Mouse (Mus musculus) neural tube, embryonic 14.5 days (tissue): ENCODE results near the gene Noct. TPM values are rescaled to one million over a fixed set of nuclear protein-coding genes. Genes with fewer than 3 reads are reported as not detected.

Experiments used
- ATAC-seq: fragments of 200-750 bp; cut with Nextera tagmentation; 2 replicates; pipeline ENCODE4 v1.8.0; 2017; ENCODE audit warnings: low read depth, mild to moderate bottlenecking, moderate TSS enrichment, moderate library complexity
- H3K27ac ChIP-seq: fragments of 300-500 bp; sonication (generic); 2 replicates; pipeline ENCODE4 v1.5.1; 2014; ENCODE audit warnings: low read depth, mild to moderate bottlenecking, control low read depth, low read length, moderate library complexity, mixed read lengths
- H3K27me3 ChIP-seq: fragments of 300-500 bp; sonication (generic); 2 replicates; pipeline ENCODE4 v1.6.1; 2014; ENCODE audit warnings: low read length; ENCODE audit not compliant: control insufficient read depth, insufficient read depth
- H3K36me3 ChIP-seq: fragments of 300-500 bp; sonication (generic); 2 replicates; pipeline ENCODE4 v1.6.1; 2014; ENCODE audit warnings: low read length, mixed read lengths; ENCODE audit not compliant: control insufficient read depth, insufficient read depth
- H3K4me1 ChIP-seq: fragments of 300-500 bp; sonication (generic); 2 replicates; pipeline ENCODE4 v1.6.1; 2014; ENCODE audit warnings: low read length; ENCODE audit not compliant: control insufficient read depth, insufficient read depth
- H3K4me2 ChIP-seq: fragments of 300-500 bp; sonication (generic); 2 replicates; pipeline ENCODE4 v1.6.1; 2014; ENCODE audit warnings: mild to moderate bottlenecking, low read depth, low read length, control low read depth
- H3K4me3 ChIP-seq: fragments of 300-500 bp; sonication (generic); 2 replicates; pipeline ENCODE4 v1.5.1; 2014; ENCODE audit warnings: low read depth, low read length, control low read depth, mixed read lengths
- H3K9ac ChIP-seq: fragments of 300-500 bp; sonication (generic); replicated peaks from 2 replicates; pipeline ENCODE4 v1.6.1; 2014; ENCODE audit warnings: low read depth, mild to moderate bottlenecking, control low read depth, low read length, mixed read lengths
- H3K9me3 ChIP-seq: fragments of 300-500 bp; sonication (generic); 2 replicates; pipeline ENCODE4 v1.6.1; 2016; ENCODE audit warnings: low read length; ENCODE audit not compliant: control insufficient read depth
- WGBS: fragments of 180-500 bp; shearing (Covaris S2); extraction: QIAGEN DNeasy Blood & Tissue Kit; methylation state at CpG from one replicate; pipeline ENCODE4 v1.1.7; 2014; 5-methylcytosine and 5-hydroxymethylcytosine counted together
- polyA plus RNA-seq: library from polyadenylated mRNA; unstranded; fragments of >200 nt; fragmentation: Nextera tagmentation; extraction: Ambion mirVana; gene quantifications from 2 replicates; pipeline ENCODE4 v1.2.1, GENCODE M21; 2014

Gene Noct
- polyA plus RNA-seq, 1 experiment from 2014 or later = 42.4 TPM

DNA sequence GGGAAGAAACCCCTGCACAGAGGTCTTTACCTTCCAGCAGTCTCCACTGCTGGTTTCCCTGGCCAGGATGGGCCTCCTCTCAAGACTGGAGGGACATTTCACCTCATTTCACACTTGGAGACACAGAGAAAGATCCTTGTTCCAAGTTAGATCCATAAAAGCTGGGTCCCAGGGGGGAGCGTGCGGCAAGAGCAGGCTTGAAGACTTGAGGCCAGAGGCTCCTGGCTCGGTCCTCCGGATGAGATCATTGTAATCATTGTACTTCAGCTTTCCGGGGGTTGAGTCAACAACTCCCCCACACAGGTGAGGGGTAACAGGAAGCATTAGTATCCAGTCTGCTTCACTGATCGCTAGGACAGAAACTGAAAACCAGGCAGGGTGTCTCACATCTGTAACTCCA, 30.2 kb upstream of the Noct start:
- WGBS = 68% methylated on average over 6 of the region's 6 CpGs
- Histone ChIP-seq H3K27me3 (no peaks in the 10 kb centered on the region), H3K4me2 (no peak overlapping the region), H3K9me3 (no peaks in the 10 kb centered on the region), H3K27ac (no peak overlapping the region), H3K4me1 (no peaks in the 10 kb centered on the region), H3K36me3 (no peaks in the 10 kb centered on the region), H3K4me3 (no peak overlapping the region), H3K9ac (no peak overlapping the region)
- ATAC-seq = no peak

DNA sequence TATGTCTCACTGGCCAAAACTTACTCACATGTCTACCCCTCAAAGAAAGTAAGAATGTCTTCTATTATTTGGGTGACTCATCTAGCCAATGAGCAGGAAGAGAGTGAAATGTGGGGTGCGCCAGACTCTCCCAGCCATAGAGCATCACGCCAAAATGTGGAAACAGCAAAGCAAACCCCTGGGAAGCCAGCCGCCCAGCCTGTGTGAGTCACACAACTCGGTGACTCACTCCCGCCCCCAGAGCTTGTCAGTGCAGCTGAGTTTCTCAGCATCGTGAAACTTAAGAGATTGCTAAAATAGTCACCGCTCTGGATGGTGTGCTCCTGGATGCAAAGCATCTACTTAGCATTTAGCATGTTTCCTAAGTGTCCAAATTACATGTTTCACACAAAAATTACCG, 28.9 kb upstream of the Noct start:
- H3K9me3 ChIP-seq = no peaks in the 10 kb centered on the region
- H3K4me2 ChIP-seq = no peak overlapping the region
- no peak overlapping the region for H3K27ac ChIP-seq
- ATAC-seq = peak; percentile 28; the same call in 1 of the 2 replicates
- WGBS = 58% methylated on average over 8 of the region's 8 CpGs
- no peaks in the 10 kb centered on the region for H3K4me1 ChIP-seq
- H3K36me3 ChIP-seq = no peaks in the 10 kb centered on the region
- no peak overlapping the region for H3K4me3 ChIP-seq
- no peak overlapping the region for H3K9ac ChIP-seq
- no peaks in the 10 kb centered on the region for H3K27me3 ChIP-seq

DNA sequence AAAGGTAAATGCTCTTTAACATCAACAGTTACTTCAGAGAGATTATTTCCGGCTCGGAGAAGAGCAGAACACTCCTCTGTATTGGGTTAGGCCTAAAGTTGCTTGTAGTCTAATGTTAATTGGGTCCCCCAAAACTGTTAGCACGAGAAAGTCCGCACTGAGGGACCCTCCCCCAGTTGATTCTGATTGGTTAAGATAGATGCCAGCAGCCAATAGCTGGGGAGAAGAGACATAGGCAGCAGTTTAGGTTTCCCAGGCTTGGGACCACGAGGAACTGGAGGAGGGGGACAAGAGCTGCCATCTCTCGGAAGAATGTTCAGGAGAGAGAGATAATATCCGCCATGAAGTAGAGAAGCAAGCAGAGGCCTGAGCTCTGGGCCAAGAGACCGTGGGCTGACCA, 28.5 kb upstream of the Noct start:
- 39% methylated on average over 8 of the region's 8 CpGs for whole genome bisulfite sequencing
- Histone ChIP-seq H3K4me1 (no peaks in the 10 kb centered on the region), H3K9me3 (no peaks in the 10 kb centered on the region), H3K36me3 (no peaks in the 10 kb centered on the region), H3K27me3 (no peaks in the 10 kb centered on the region), H3K27ac (no peak overlapping the region), H3K4me3 (no peak overlapping the region), H3K4me2 (no peak overlapping the region), H3K9ac (no peak overlapping the region)
- peak; percentile 41; the same call in 1 of the 2 replicates for ATAC-seq

- 86% methylated on average over 3 of the region's 3 CpGs for WGBS
- Histone ChIP-seq H3K4me3 (no peak overlapping the region), H3K27ac (no peak overlapping the region)
Observed at GRCm38 (mm10) chr3:51196724-51197111, 27.5 kb upstream of the Noct start.

GRCm38 (mm10) chr3:51197112-51197731, 27.0 kb upstream of the Noct start:
- no peak overlapping the region for H3K27ac ChIP-seq
- H3K9me3 ChIP-seq = no peaks in the 10 kb centered on the region
- no peak for ATAC-seq
- H3K27me3 ChIP-seq = no peaks in the 10 kb centered on the region
- H3K36me3 ChIP-seq = no peaks in the 10 kb centered on the region
- 73% methylated on average over 9 of the region's 9 CpGs for WGBS
- H3K9ac ChIP-seq = no peak overlapping the region
- no peak overlapping the region for H3K4me2 ChIP-seq
- H3K4me3 ChIP-seq = no peak overlapping the region
- H3K4me1 ChIP-seq = no peaks in the 10 kb centered on the region

More at GRCm38 (mm10) chr3:51196724-51197111, 27.5 kb upstream of the Noct start:
- H3K27me3 ChIP-seq = no peaks in the 10 kb centered on the region
- no peaks in the 10 kb centered on the region for H3K9me3 ChIP-seq
- H3K4me2 ChIP-seq = no peak overlapping the region
- no peaks in the 10 kb centered on the region for H3K4me1 ChIP-seq
- no peak overlapping the region for H3K9ac ChIP-seq
- no peaks in the 10 kb centered on the region for H3K36me3 ChIP-seq
- no peak for ATAC-seq

GRCm38 (mm10) chr3:51198291-51198690, 26.0 kb upstream of the Noct start:
- no peaks in the 10 kb centered on the region for H3K36me3 ChIP-seq
- no peak overlapping the region for H3K4me2 ChIP-seq
- ATAC-seq = no peak
- WGBS = 71% methylated on average over 1 of the region's 1 CpGs
- H3K27ac ChIP-seq = no peak overlapping the region
- no peak overlapping the region for H3K9ac ChIP-seq
- H3K9me3 ChIP-seq = no peaks in the 10 kb centered on the region
- no peaks in the 10 kb centered on the region for H3K4me1 ChIP-seq
- no peaks in the 10 kb centered on the region for H3K27me3 ChIP-seq
- no peak overlapping the region for H3K4me3 ChIP-seq

DNA sequence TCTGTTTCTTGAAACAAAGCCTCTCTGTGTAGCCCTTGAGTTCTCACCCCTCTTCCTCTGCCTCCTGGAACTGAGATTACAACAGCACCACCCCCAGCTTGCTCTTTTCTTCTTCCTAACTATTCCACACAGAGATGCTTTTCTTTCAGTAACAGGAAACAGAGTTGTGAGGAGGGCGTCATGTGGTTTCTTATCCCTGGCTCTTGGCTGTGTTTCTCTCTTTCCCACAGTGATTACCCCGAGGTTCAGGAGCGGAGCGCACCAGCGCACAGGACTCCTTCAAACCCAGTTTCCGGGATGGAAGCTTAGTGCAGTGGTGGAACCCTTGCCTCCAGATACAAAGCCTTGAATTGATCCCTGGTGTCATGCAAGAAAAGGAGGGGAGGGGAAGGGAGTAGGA, 25.1 kb upstream of the Noct start:
- WGBS = 85% methylated on average over 6 of the region's 6 CpGs
- H3K9ac ChIP-seq = no peak overlapping the region
- H3K27ac ChIP-seq = no peak overlapping the region
- no peak overlapping the region for H3K4me3 ChIP-seq
- no peak overlapping the region for H3K4me2 ChIP-seq
- ATAC-seq = no peak
- no peaks in the 10 kb centered on the region for H3K9me3 ChIP-seq
- no peaks in the 10 kb centered on the region for H3K4me1 ChIP-seq
- no peaks in the 10 kb centered on the region for H3K36me3 ChIP-seq
- H3K27me3 ChIP-seq = no peaks in the 10 kb centered on the region

GRCm38 (mm10) chr3:51200311-51200710, 23.9 kb upstream of the Noct start:
- Histone ChIP-seq H3K27ac (no peak overlapping the region), H3K36me3 (no peaks in the 10 kb centered on the region), H3K4me2 (no peak overlapping the region), H3K4me1 (no peaks in the 10 kb centered on the region), H3K9ac (no peak overlapping the region), H3K9me3 (no peaks in the 10 kb centered on the region), H3K27me3 (no peaks in the 10 kb centered on the region), H3K4me3 (no peak overlapping the region)
- WGBS = 94% methylated on average over 4 of the region's 4 CpGs
- ATAC-seq = no peak

DNA sequence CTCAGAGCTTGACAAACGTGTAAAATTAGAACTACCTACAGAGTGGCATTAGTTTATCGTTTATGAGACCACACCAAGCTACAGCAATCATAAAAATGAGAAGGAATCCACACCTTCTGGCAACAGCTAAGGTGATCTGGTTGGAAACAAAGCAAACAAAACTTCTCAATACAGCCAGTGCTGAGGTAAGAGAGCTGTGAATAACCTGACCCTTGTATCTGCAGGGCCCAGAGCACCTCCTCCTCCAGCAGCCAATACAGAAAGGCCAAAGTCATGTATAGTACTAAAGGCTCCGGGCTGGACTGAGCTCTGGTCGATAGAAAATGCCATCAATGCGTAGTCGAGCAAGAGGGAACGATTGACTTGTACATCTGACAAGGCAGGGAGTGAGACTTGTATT, 23.4 kb upstream of the Noct start:
- no peaks in the 10 kb centered on the region for H3K27me3 ChIP-seq
- H3K27ac ChIP-seq = no peak overlapping the region
- WGBS = 92% methylated on average over 7 of the region's 7 CpGs
- no peak overlapping the region for H3K4me2 ChIP-seq
- no peaks in the 10 kb centered on the region for H3K9me3 ChIP-seq
- no peak overlapping the region for H3K4me3 ChIP-seq
- no peak for ATAC-seq
- no peaks in the 10 kb centered on the region for H3K4me1 ChIP-seq
- H3K36me3 ChIP-seq = no peaks in the 10 kb centered on the region
- H3K9ac ChIP-seq = no peak overlapping the region
